Mouse (Mus musculus): ENCODE results near the gene Psmd14. TPM values are rescaled to one million over a fixed set of nuclear protein-coding genes. Genes with fewer than 3 reads are reported as not detected.

The Psmd14 gene
- total RNA-seq, 4 experiments from 2014 or later: 60.7 to 69.0 (median 62.4) TPM

DNA sequence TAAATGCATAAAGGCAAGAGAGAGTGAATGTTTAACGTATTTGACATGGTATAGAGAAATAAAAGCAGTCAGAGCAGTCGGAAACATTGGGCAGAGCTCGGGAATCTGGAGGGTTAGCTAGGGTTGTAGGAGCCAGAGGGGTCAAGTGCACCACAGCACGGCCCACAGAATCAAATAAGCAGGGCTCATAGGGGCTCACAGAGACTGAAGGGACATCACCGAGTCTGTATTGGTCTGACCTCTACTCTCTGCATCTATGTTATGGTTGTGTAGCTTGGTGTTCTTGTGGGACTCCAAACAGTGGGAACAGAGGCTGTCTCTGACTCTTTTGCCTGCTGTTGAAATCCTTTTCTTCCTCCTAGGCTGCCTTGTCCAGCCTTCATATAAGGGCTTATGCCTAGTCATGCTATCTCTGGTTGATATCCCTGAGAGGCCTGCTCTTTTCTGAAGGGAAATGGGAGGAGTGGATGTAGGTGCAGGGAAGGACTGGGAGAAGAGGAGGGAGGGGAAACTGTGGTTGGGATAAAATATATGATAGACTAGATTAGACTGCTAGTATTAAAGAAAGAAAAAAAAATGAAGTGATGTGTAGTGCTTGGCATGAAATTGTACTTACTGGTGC lies 47.9 kb downstream of the Psmd14 start:
- no peak for DNase-seq (ENCODE audit: low spot score in 2 of 2)

DNA sequence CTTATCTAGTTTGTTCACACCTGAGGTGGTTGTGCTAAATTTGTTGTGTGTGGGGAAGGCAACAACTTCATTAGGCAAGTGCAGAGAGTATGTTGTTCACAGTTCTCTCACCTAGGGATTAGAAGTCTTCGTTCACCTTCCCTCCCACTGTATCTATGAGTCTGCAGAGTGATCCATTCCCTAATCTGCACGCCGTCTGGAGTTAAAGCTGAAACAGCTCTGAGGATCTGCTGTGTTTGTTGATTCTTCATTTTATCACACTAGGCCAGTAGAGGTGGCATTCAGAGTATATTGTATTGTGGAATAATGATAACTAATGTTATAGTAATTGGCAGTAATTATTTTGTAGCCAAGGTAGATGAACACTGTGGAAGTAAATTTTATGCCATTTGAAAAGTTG lies 48.5 kb downstream of the Psmd14 start:
- DNase-seq (ENCODE audit: low spot score in 2 of 2): no peak

DNA sequence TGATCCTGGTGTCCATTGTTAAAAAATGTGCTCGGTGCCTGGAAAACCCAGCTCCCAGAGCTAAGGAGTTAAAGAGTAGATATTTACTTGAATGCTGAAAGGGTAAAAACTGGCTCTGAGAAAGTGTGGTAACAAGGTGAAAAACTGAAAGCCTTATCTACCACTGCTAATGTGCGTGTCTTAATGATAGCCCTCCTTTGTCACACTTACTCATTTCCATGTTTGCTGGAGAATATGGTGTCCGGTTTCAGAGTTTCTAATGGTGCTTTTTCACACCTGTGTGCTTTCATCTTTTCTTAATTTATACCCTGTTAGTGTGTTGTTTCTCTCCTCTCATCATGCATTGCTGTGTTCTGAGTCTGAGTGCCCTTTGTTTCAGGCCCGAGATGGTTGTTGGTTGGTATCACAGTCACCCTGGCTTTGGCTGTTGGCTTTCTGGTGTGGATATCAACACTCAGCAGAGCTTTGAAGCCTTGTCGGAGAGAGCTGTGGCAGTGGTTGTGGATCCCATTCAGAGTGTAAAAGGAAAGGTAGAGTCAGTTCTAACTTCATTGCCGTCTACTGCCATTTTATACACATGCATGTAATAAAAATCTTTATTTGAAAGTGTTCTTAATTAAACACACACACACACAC lies 53.1 kb downstream of the Psmd14 start:
- DNase-seq (ENCODE audit: low spot score in 2 of 2): no peak

DNA sequence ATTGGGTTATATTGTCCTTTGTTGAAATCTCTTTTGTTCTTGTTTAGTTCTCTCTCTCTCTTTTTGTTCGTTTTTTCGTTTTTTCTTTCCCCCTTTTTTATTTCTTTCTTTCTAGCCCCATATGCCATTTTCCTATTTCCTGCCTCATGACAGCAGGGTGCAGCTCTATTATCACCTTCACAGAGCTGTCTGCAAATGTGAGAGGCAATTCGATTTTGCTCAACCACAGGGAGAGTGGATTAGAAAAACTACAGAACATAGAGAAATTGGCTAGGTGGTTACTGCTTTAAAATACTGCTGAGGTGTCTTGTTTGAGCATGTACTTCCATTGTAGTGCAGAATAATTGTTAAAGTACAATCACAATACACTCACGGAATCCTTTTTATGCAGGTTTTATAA lies 54.0 kb downstream of the Psmd14 start:
- no peak for DNase-seq (ENCODE audit: low spot score in 2 of 2)

DNA sequence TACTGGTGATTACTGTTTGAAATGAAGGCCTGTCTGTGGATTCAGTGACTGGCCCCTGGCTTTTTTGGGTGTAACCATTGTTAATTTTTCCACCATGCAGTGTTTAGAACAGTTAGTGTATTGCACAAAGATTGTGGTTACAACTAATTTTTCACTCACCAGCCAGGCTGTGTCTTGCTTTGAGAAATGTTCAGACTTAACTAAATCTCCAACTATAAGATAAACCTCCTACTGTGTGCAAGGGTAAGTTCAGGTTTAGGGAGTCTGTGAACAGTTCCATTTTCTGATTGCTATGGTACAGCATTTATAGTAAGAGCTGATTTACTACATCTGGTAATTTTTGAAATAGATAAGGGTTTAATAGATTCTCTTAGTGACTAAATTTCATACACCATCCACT lies 69.3 kb downstream of the Psmd14 start:
- no peak for DNase-seq (ENCODE audit: low spot score in 2 of 2)

GRCm38 (mm10) chr2:61794960-61795359 lies 83.5 kb downstream of the Psmd14 start:
- no peak for DNase-seq (ENCODE audit: low spot score in 2 of 2)

DNA sequence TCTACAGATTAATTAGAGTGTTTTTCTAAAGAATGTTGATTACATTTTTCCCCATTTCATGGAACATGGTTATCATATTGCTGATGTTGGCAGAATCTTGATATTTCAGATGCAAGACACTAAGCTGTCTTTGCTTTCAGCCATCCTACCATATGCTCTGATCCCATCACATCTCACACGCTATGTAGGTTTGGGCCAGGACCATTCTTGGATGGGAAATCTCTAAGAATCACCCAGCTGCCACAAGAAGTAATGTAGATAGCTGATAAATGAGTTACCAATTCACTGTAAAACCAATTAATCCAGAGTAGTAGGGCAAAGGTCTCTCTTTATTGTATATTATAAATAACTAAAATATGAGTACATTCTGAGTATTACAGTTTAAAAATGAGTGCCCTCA lies 86.6 kb downstream of the Psmd14 start:
- no peak for DNase-seq (ENCODE audit: low spot score in 2 of 2)

GRCm38 (mm10) chr2:61802656-61803251 lies 91.3 kb downstream of the Psmd14 start, which contains the start of gene Tbr1:
Gene Tbr1 (plus strand): TSS chr2:61802930.
- DNase-seq (ENCODE audit: low spot score in 2 of 2): no peak

GRCm38 (mm10) chr2:61803443-61804367 lies 92.2 kb downstream of the Psmd14 start:
- no peak for DNase-seq (ENCODE audit: low spot score in 2 of 2)

DNA sequence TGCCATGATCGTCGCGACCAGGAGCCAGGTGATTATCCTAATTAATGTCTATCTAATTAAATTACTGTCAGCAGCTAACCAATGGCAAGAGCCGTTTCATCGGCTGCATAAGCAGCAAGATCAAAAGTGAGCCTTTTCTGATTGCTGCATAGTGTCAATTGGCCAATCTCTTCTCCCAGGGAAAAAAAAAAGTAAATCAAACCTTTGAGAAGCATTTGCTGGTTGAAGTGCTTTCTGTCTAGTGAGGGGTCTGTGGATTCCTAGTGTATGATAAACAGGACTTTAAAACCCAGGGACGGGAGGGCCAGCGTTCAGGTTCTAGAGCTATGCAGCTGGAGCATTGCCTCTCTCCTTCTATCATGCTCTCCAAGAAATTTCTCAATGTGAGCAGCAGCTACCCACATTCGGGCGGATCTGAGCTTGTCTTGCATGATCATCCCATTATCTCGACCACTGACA lies 92.9 kb downstream of the Psmd14 start:
- DNase-seq (ENCODE audit: low spot score in 2 of 2): no peak

GRCm38 (mm10) chr2:61804841-61805540 lies 93.5 kb downstream of the Psmd14 start:
- no peak for DNase-seq (ENCODE audit: low spot score in 2 of 2)

- no peak for DNase-seq (ENCODE audit: low spot score in 2 of 2)
Measured at GRCm38 (mm10) chr2:61805541-61806345, 94.2 kb downstream of the Psmd14 start.

- no peak for DNase-seq (ENCODE audit: low spot score in 2 of 2)
Measured at GRCm38 (mm10) chr2:61806346-61806825, 94.9 kb downstream of the Psmd14 start.

DNA sequence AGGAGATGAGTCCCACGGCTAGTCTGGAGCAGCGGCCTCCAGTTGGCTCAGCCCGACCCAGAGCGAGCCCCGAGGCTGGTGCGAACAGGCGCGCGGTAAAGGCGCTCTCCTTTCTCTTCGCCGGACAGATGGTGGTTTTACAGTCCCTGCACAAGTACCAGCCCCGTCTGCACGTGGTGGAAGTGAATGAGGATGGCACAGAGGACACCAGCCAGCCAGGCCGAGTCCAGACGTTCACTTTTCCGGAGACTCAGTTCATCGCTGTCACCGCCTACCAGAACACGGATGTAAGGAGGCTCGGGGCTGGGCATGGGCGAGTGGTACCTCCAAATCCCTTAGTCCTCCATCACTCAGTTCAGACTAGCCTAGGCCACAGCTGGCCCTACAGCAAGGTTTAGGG lies 95.7 kb downstream of the Psmd14 start:
- no peak for DNase-seq (ENCODE audit: low spot score in 2 of 2)

DNA sequence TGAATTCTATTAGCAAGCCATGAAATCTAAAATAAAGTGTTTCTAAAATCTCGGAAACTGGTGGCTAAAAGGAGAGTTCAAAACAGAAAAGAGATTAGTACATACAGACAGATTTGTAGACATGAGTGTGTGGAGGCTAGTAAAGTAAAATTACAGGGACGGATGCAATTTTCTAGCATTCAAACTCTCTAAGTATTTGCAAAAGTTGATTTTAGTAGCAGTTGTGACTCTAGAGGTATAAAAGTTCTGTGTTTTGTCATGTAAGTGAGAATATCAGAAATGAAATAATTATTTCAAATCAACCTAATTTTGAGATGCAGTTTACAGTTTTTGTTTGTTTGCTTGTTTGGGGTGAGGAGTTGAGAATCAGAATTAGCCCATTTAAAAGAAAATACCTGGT lies 96.3 kb downstream of the Psmd14 start:
- no peak for DNase-seq (ENCODE audit: low spot score in 2 of 2)

DNA sequence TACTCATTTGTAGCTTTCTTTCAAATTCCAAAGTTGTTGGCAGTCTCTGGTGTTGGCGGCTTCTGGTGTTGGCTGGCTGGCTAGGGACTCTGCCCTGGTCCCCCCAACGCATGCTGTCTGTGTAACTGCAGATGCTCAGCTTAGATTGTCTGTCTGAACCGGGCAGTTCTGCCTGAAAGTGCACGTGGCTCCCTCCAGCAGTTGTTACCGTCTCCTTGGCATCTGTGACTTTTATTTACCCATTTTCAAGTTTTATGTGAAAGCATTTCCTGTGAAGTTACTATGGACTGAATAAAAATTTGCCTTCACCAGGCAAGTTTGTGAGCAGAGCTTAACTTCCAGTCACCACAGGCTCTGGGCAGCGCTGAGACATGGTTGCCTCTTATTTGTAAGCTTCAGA lies 97.3 kb downstream of the Psmd14 start:
- DNase-seq (ENCODE audit: low spot score in 2 of 2): no peak

GRCm38 (mm10) chr2:61809381-61809780 lies 97.9 kb downstream of the Psmd14 start:
- DNase-seq (ENCODE audit: low spot score in 2 of 2): no peak

DNA sequence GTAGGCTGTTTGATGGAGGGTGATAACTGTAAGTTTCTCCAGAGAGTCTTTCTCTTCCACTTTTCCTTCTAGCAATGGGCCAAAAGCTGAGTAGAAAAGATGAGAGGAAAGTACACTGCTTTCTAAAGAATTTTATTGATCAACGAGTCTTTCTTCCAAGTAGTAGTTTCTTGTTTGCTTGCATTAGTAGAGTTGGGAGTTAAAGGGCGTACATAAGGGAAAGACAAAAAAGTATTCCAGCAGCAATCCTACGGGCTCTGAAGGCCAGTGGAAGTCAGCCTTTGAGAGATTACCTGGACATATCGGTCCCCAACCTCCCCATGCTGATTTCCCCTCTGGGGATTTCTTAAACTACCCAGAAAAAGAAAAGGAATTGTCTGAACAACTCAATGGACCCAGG lies 99.3 kb downstream of the Psmd14 start:
- no peak for DNase-seq (ENCODE audit: low spot score in 2 of 2)

- DNase-seq (ENCODE audit: low spot score in 2 of 2): no peak
Measured at GRCm38 (mm10) chr2:61811163-61811506, 99.6 kb downstream of the Psmd14 start.

All from gastrocnemius, adult 8-10 months (tissue).